Mouse (Mus musculus) layer of hippocampus, postnatal 10 days (tissue): ENCODE results near the gene Vmn1r157. TPM values are rescaled to one million over a fixed set of nuclear protein-coding genes. Genes with fewer than 3 reads are reported as not detected.
"Not testable (repeated sequence)": the region's sequence is repeated elsewhere in the genome, so short reads cannot be mapped to it uniquely, and the experiment has no call there.

Experiments
- DNase-seq, 2 experiments: peaks; one replicate each; pipeline ENCODE4 v3.0.0; 2021; ENCODE audit warnings: low spot score in 2 of 2
- long read RNA-seq: library from polyadenylated mRNA; stranded (forward); transcript quantifications from one replicate; pipeline ENCODE4 v2.0.0, GENCODE M21; 2023
- total RNA-seq, 2 experiments: library from RNA; stranded (reverse); gene quantifications; 2 replicates each; pipeline ENCODE4 v1.2.3; 2021

Gene Vmn1r157
- total RNA-seq, result not detected
- long read RNA-seq, result 0 reads

- DNase-seq, result not testable (repeated sequence)
These were observed at the start of gene Vmn1r157 for GRCm38 (mm10) chr7:22761397-22761796. Gene Vmn1r157 (plus strand): TSS chr7:22761697.

DNA sequence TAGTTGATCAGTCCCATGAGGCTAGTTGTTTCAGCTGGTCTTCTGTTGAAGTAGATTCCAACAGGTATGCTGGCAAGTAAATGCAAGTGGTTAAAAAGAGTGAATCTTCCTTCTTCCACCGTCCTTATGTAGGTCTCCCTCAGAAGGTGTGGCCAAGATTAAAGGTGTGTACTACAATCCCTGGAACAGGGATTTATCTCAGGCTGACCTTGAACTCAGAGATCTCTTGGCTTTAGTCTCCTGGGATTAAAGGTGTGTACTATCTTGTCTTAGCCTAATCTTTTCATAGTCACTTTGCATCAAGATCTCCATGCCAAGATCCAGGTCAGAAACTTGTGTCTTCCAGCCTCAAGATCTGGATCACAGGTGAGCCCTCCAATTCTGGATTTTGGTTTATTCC, 41.9 kb upstream of the Vmn1r157 start, which contains the start of gene Gm4567:
TSS of gene Gm4567 (minus strand) at position 101 of the 400 bp plus-strand sequence.
- not testable (repeated sequence) for DNase-seq

DNA sequence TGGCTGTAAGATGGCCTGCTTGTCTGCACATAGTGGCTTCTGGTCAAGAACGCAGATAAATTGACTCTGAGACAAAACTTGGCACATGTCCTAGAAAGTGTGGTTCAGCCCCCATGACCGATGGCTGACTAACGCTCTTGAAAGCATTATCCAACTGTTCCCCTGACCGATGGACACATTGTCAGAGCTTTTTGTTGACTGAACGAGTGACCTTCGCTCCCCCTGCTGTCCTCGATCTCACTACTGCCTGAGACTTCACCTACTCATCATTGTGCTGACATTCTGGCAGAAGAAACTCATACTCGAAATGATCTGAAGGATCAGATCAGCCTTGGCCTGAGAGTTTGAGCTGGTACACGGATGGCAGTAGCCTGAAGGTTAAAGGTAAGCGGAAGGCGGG, 14.5 kb downstream of the Vmn1r157 start:
- DNase-seq, result not testable (repeated sequence)

DNA sequence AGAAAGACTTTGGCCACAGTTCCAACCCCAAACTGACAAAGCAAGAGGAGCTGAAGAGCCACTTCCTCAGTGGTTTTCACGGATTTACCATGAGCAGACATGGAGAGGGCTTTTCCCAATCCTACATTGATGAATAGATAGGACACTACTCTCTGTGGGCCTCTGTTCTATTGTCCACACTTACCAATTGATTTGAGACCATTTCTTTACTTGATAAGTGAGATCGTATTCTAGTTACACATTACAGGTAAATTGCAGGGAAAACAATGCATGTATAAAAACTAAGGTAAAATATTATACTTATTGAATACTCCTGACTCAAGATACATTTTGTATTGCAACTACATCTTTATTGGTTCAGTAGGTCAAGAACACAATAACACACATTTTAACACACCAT, 29.2 kb downstream of the Vmn1r157 start, which contains the start of gene Vmn1r158:
TSS of gene Vmn1r158 (minus strand) at position 101 of the 400 bp plus-strand sequence.
- not testable (repeated sequence) for DNase-seq

Other genes with a start within 250 kb of the Vmn1r157 start
- not detected for gene Vmn1r152, start 238.7 kb upstream of the Vmn1r157 start, total RNA-seq
- gene Gm8677, start 226.8 kb upstream of the Vmn1r157 start, total RNA-seq, result not detected
- not detected for gene Gm4201, start 196.4 kb upstream of the Vmn1r157 start, total RNA-seq
- gene Gm4565, start 173.6 kb upstream of the Vmn1r157 start, total RNA-seq, result not detected
- not detected for gene Vmn1r155, start 103.7 kb upstream of the Vmn1r157 start, total RNA-seq
- gene Gm8693, start 69.4 kb upstream of the Vmn1r157 start, total RNA-seq, result not detected
- gene Gm4567, start 42.0 kb upstream of the Vmn1r157 start, total RNA-seq, result not detected
- not detected for gene Vmn1r158, start 29.1 kb downstream of the Vmn1r157 start, total RNA-seq
- gene Vmn1r159, start 81.9 kb downstream of the Vmn1r157 start, total RNA-seq, result not detected
- gene Vmn1r160, start 109.5 kb downstream of the Vmn1r157 start, total RNA-seq, result not detected
- not detected for gene Gm4214, start 223.0 kb downstream of the Vmn1r157 start, total RNA-seq